Mouse (Mus musculus): Measurements from ENCODE around the gene Nfatc2ip. TPM values are rescaled to one million over a fixed set of nuclear protein-coding genes. Genes with fewer than 3 reads are reported as not detected.
A peak's percentile ranks its signal among the peaks of the same experiment; 100 is the strongest.

Gene Nfatc2ip
- total RNA-seq (2021) = 10 to 100 TPM in 1 of 2 experiments, 1 to 10 TPM in 1; 8.4 to 10.4 TPM

GRCm38 (mm10) chr7:126396298-126397119 lies at the start of gene Nfatc2ip:
TSS of gene Nfatc2ip (minus strand) at chr7:126396737.
- intact Hi-C loops (cut with DNase I) = no loop called here

GRCm38 (mm10) chr7:126446217-126446616 lies 49.7 kb upstream of the Nfatc2ip start:
- DNase-seq = no peak
- intact Hi-C loops (cut with DNase I) = no loop called here

More at GRCm38 (mm10) chr7:126396298-126397119, at the start of gene Nfatc2ip:
- DNase-seq = peak; percentile 88

GRCm38 (mm10) chr7:126445104-126445815 lies 48.7 kb upstream of the Nfatc2ip start:
- intact Hi-C loops (cut with DNase I) = no loop called here
- DNase-seq = no peak

- intact Hi-C loops (cut with DNase I) = no loop called here
- no peak for DNase-seq
Observed at GRCm38 (mm10) chr7:126444536-126444935, 48.0 kb upstream of the Nfatc2ip start.

- no peak for DNase-seq
- intact Hi-C loops (cut with DNase I) = no loop called here
Observed at GRCm38 (mm10) chr7:126443997-126444396, 47.5 kb upstream of the Nfatc2ip start.

- DNase-seq = peak; percentile 31
- intact Hi-C loops (cut with DNase I) = no loop called here
Observed at GRCm38 (mm10) chr7:126440134-126440533, 43.6 kb upstream of the Nfatc2ip start.

- DNase-seq = peak; percentile 69
- intact Hi-C loops (cut with DNase I) = no loop called here
Observed at GRCm38 (mm10) chr7:126436851-126437250, 40.3 kb upstream of the Nfatc2ip start.

- intact Hi-C loops (cut with DNase I) = no loop called here
Observed at GRCm38 (mm10) chr7:126435801-126436200, 39.3 kb upstream of the Nfatc2ip start.

GRCm38 (mm10) chr7:126434726-126435125 lies 38.2 kb upstream of the Nfatc2ip start:
- DNase-seq = no peak
- intact Hi-C loops (cut with DNase I) = no loop called here

More at GRCm38 (mm10) chr7:126435801-126436200, 39.3 kb upstream of the Nfatc2ip start:
- DNase-seq = no peak

- intact Hi-C loops (cut with DNase I) = no loop called here
- DNase-seq = no peak
Observed at GRCm38 (mm10) chr7:126430167-126430566, 33.6 kb upstream of the Nfatc2ip start.

GRCm38 (mm10) chr7:126429503-126429898 lies 33.0 kb upstream of the Nfatc2ip start:
- DNase-seq = no peak
- intact Hi-C loops (cut with DNase I) = no loop called here

GRCm38 (mm10) chr7:126428631-126429502 lies 32.3 kb upstream of the Nfatc2ip start, which contains the start of gene Rabep2:
TSS of gene Rabep2 (plus strand) at chr7:126428759.
- intact Hi-C loops (cut with DNase I) = no loop called here
- DNase-seq = peak; percentile 98

- no peak for DNase-seq
- intact Hi-C loops (cut with DNase I) = no loop called here
Observed at GRCm38 (mm10) chr7:126428154-126428553, 31.6 kb upstream of the Nfatc2ip start.

GRCm38 (mm10) chr7:126427323-126427860 lies 30.9 kb upstream of the Nfatc2ip start:
- intact Hi-C loops (cut with DNase I) = no loop called here
- no peak for DNase-seq

- intact Hi-C loops (cut with DNase I) = no loop called here
Observed at GRCm38 (mm10) chr7:126424161-126424560, 27.6 kb upstream of the Nfatc2ip start.

GRCm38 (mm10) chr7:126421756-126422155 lies 25.2 kb upstream of the Nfatc2ip start:
- intact Hi-C loops (cut with DNase I) = no loop called here
- no peak for DNase-seq

More at GRCm38 (mm10) chr7:126424161-126424560, 27.6 kb upstream of the Nfatc2ip start:
- no peak for DNase-seq

GRCm38 (mm10) chr7:126418496-126418895 lies 22.0 kb upstream of the Nfatc2ip start:
- no peak for DNase-seq
- intact Hi-C loops (cut with DNase I) = no loop called here

GRCm38 (mm10) chr7:126417606-126418005 lies 21.1 kb upstream of the Nfatc2ip start:
- intact Hi-C loops (cut with DNase I) = no loop called here
- DNase-seq = no peak

- intact Hi-C loops (cut with DNase I) = no loop called here
- no peak for DNase-seq
Observed at GRCm38 (mm10) chr7:126417045-126417444, 20.5 kb upstream of the Nfatc2ip start.

GRCm38 (mm10) chr7:126416615-126417014 lies 20.1 kb upstream of the Nfatc2ip start:
- intact Hi-C loops (cut with DNase I) = no loop called here
- DNase-seq = no peak
